Mouse (Mus musculus): ENCODE results near the gene Gm20479. TPM values are rescaled to one million over a fixed set of nuclear protein-coding genes. Genes with fewer than 3 reads are reported as not detected.

Gm20479 gene
- total and polyA plus RNA-seq, 3 experiments, result 2.7 TPM; not detected in 2

DNA sequence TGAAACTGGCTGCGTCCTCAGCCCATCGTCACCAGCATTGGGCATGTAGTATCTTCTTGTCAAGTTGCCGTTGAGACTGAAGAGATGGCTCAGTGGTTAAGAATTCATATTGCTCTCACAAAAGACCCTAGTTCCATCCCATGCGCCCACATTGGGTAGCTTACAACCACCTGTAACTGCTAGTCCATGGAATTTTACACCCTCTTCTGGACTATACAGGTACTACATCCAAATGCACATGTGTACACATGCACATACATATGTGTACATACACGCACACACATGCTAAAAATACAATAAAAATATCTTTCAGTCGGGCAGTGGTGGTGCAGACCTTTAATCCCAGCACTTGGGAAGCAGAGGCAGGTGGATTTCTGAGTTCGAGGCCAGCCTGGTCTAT lies 49.3 kb upstream of the Gm20479 start (continued):
- no peak for TF ChIP-seq GABPA (IDR thresholded peaks at IDR 0.05; ENCODE audit: low read depth, low read length)
- no peak for TF ChIP-seq USF1 (IDR thresholded peaks at IDR 0.05; ENCODE audit: low read depth, low read length)
- TF ChIP-seq ZC3H11A (IDR thresholded peaks at IDR 0.05; ENCODE audit: low read depth, low read length), result 0 out of 2 replicates have a peak, but pooled peaks have one; percentile 4
- TF ChIP-seq USF2 (IDR thresholded peaks at IDR 0.05; ENCODE audit: borderline replicate concordance in 1 of 2, insufficient read depth in 1 of 2, low read depth in 1 of 2, low read length in 2 of 2), result no peak
- TF ChIP-seq POLR2AphosphoS5 (IDR thresholded peaks at IDR 0.05; ENCODE audit: borderline replicate concordance, low read depth, low read length), result no peak
- no peak for TF ChIP-seq ZNF384 (IDR thresholded peaks at IDR 0.05; ENCODE audit: low read depth, low read length)
- TF ChIP-seq MAFK (IDR thresholded peaks at IDR 0.05; ENCODE audit: borderline replicate concordance, low read depth, low read length), result no peak
- TF ChIP-seq EP300 (IDR thresholded peaks at IDR 0.05; ENCODE audit: low read depth in 1 of 2, low read length in 2 of 2), result no peak
- no peak for TF ChIP-seq MYB (IDR thresholded peaks at IDR 0.05; ENCODE audit: low read depth, low read length)
- TF ChIP-seq CHD2 (IDR thresholded peaks at IDR 0.05; ENCODE audit: low read length), result no peak
- TF ChIP-seq KAT2A (conservative IDR thresholded peaks at IDR 0.05; ENCODE audit: low read depth, low read length), result no peak
- TF ChIP-seq MYC (IDR thresholded peaks at IDR 0.05; ENCODE audit: low read depth, low read length), result 0 out of 2 replicates have a peak, but pooled peaks have one; percentile 31

- Histone ChIP-seq H3K9me3 (replicated peaks; ENCODE audit: insufficient read depth, low read length) (no peaks in the 10 kb centered on the region), H3K27ac (ENCODE audit: control insufficient read depth, low read depth, low read length) (no peak overlapping the region), H3K4me1 (ENCODE audit: control insufficient read depth in 1 of 2, insufficient read depth in 2 of 2, low read length in 2 of 2) (no peaks in the 10 kb centered on the region), H3K9ac (ENCODE audit: control insufficient read depth, low read depth, low read length, poor library complexity, severe bottlenecking) (no peak overlapping the region), H3K79me2 (ENCODE audit: control insufficient read depth, insufficient read depth, low read length, poor library complexity) (no peaks in the 10 kb centered on the region), H3K27me3 (ENCODE audit: control insufficient read depth in 1 of 2, insufficient read depth in 2 of 2, low read length in 2 of 2) (no peaks in the 10 kb centered on the region), H3K36me3 (ENCODE audit: control insufficient read depth in 1 of 2, insufficient read depth in 2 of 2, low read length in 2 of 2) (no peaks in the 10 kb centered on the region), H3K4me3 (ENCODE audit: control insufficient read depth in 1 of 2, insufficient read depth in 1 of 2, low read depth in 2 of 2, low read length in 2 of 2) (no peak overlapping the region)
- DNase-seq (ENCODE audit: low read depth, low spot score), result no peak
- TF ChIP-seq MYB (IDR thresholded peaks at IDR 0.05; ENCODE audit: low read depth, low read length) (no peak), BHLHE40 (IDR thresholded peaks at IDR 0.05; ENCODE audit: borderline replicate concordance, low read depth, low read length) (no peak), GABPA (IDR thresholded peaks at IDR 0.05; ENCODE audit: low read depth, low read length) (no peak)
Measured at GRCm38 (mm10) chr7:27404203-27404942, 47.2 kb upstream of the Gm20479 start.

DNA sequence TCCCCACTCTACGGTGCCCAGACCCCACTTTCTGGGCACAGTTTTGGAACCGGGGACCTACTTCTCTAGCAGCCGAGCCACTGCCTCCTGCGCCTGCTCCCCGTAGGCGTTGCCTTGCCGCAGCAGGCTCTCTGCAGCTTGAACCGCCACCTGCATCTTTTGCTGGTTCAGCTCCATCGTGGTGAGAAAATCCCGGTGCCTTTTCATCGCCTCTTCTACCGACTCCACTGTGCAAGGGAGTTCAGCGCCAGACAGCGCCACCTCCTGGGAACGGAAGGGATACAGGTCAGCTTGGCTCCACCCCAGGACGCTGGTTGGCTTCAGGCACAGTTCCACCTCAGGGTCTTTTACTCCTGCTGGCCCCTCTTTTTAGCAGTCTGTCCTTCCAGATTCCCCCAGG lies 45.5 kb upstream of the Gm20479 start:
- Histone ChIP-seq H3K27ac (ENCODE audit: control insufficient read depth, low read depth, low read length) (no peak overlapping the region), H3K9me3 (replicated peaks; ENCODE audit: insufficient read depth, low read length) (no peaks in the 10 kb centered on the region), H3K9ac (ENCODE audit: control insufficient read depth, low read depth, low read length, poor library complexity, severe bottlenecking) (no peak overlapping the region), H3K36me3 (ENCODE audit: control insufficient read depth in 1 of 2, insufficient read depth in 2 of 2, low read length in 2 of 2) (no peaks in the 10 kb centered on the region), H3K79me2 (ENCODE audit: control insufficient read depth, insufficient read depth, low read length, poor library complexity) (no peaks in the 10 kb centered on the region), H3K27me3 (ENCODE audit: control insufficient read depth in 1 of 2, insufficient read depth in 2 of 2, low read length in 2 of 2) (no peaks in the 10 kb centered on the region), H3K4me3 (ENCODE audit: control insufficient read depth in 1 of 2, insufficient read depth in 1 of 2, low read depth in 2 of 2, low read length in 2 of 2) (no peak overlapping the region), H3K4me1 (ENCODE audit: control insufficient read depth in 1 of 2, insufficient read depth in 2 of 2, low read length in 2 of 2) (no peaks in the 10 kb centered on the region)
- peak; percentile 78 for DNase-seq (ENCODE audit: low read depth, low spot score)
- TF ChIP-seq ZMIZ1 (IDR thresholded peaks at IDR 0.05; ENCODE audit: low read depth, low read length), result no peak
- TF ChIP-seq SMC3 (IDR thresholded peaks at IDR 0.05; ENCODE audit: low read depth, low read length), result peak; percentile 92
- TF ChIP-seq KAT2A (conservative IDR thresholded peaks at IDR 0.05; ENCODE audit: low read depth, low read length), result no peak
- TF ChIP-seq NRF1 (IDR thresholded peaks at IDR 0.05; ENCODE audit: insufficient read depth, low read depth, low read length, poor library complexity, severe bottlenecking), result 0 out of 2 replicates have a peak, but pooled peaks have one; percentile 14
- no peak for TF ChIP-seq POLR2A (IDR thresholded peaks at IDR 0.05; ENCODE audit: control insufficient read depth in 1 of 2, insufficient read depth in 1 of 2, low read depth in 1 of 2, low read length in 2 of 2, poor library complexity in 1 of 2)
- no peak for TF ChIP-seq E2F4 (IDR thresholded peaks at IDR 0.05; ENCODE audit: borderline replicate concordance, low read depth, low read length)
- no peak for TF ChIP-seq ETS1 (IDR thresholded peaks at IDR 0.05; ENCODE audit: low read depth, low read length)
- TF ChIP-seq MYB (IDR thresholded peaks at IDR 0.05; ENCODE audit: low read depth, low read length), result no peak
- peak; percentile 77 for TF ChIP-seq ZC3H11A (IDR thresholded peaks at IDR 0.05; ENCODE audit: low read depth, low read length)
- TF ChIP-seq MAZ (IDR thresholded peaks at IDR 0.05; ENCODE audit: low read depth, low read length), result no peak
- TF ChIP-seq TCF12 (IDR thresholded peaks at IDR 0.05; ENCODE audit: low read depth, low read length), result no peak
- no peak for TF ChIP-seq GATA1 (IDR thresholded peaks at IDR 0.05; ENCODE audit: low read depth, low read length)
- peak; percentile 68 for TF ChIP-seq RAD21 (IDR thresholded peaks at IDR 0.05; ENCODE audit: low read depth, low read length)
- peak; percentile 79 to 87 (median 86) for TF ChIP-seq CTCF (IDR thresholded peaks at IDR 0.05 in 2 of 3, conservative IDR thresholded peaks at IDR 0.05 in 1 of 3; ENCODE audit: control insufficient read depth in 1 of 3, insufficient read depth in 1 of 3, low read depth in 2 of 3, low read length in 3 of 3, poor library complexity in 1 of 3, severe bottlenecking in 1 of 3)

Data from MEL (cell line).